Mouse (Mus musculus) liver, embryonic 13.5 days (tissue): ENCODE measurements at regions not wholly inside any gene's neighbourhood (a gene's known extent, or its start where the extent isn't known, plus 50 kb on each side); places are given as distances from the start of the nearest gene placed in this dataset.

Source experiments
- ATAC-seq: fragments of 200-750 bp; cut with Nextera tagmentation; 2 replicates; pipeline ENCODE4 v1.8.0; 2017; ENCODE audit warnings: low read depth, mild to moderate bottlenecking, moderate number of reproducible peaks, moderate library complexity
- DNase-seq: peaks from one replicate; pipeline ENCODE4 v3.0.0; 2022
- H3K27ac ChIP-seq: fragments of 300-500 bp; sonication (generic); 2 replicates; pipeline ENCODE4 v1.5.1; 2015; ENCODE audit warnings: moderate library complexity, mild to moderate bottlenecking, inconsistent platforms
- H3K27me3 ChIP-seq: fragments of 300-500 bp; sonication (generic); 2 replicates; pipeline ENCODE4 v1.6.1; 2015; ENCODE audit warnings: mild to moderate bottlenecking, inconsistent platforms
- H3K36me3 ChIP-seq: fragments of 300-500 bp; sonication (generic); 2 replicates; pipeline ENCODE4 v1.6.1; 2015; ENCODE audit warnings: mild to moderate bottlenecking, inconsistent platforms
- H3K4me1 ChIP-seq: fragments of 300-500 bp; sonication (generic); replicated peaks from 2 replicates; pipeline ENCODE4 v1.6.1; 2015; ENCODE audit warnings: inconsistent platforms
- H3K4me2 ChIP-seq: fragments of 300-500 bp; sonication (generic); 2 replicates; pipeline ENCODE4 v1.6.1; 2015; ENCODE audit warnings: inconsistent platforms, mild to moderate bottlenecking, moderate library complexity
- H3K4me3 ChIP-seq: fragments of 300-500 bp; sonication (generic); replicated peaks from 2 replicates; pipeline ENCODE4 v1.5.1; 2015; ENCODE audit warnings: mild to moderate bottlenecking, inconsistent platforms
- H3K9ac ChIP-seq: fragments of 300-500 bp; sonication (generic); 2 replicates; pipeline ENCODE4 v1.6.1; 2015; ENCODE audit warnings: mild to moderate bottlenecking, inconsistent platforms
- H3K9me3 ChIP-seq: fragments of 300-500 bp; sonication (generic); replicated peaks from 2 replicates; pipeline ENCODE4 v1.6.1; 2016; ENCODE audit warnings: inconsistent platforms
- WGBS: fragments of 180-500 bp; shearing (Covaris S2); methylation state at CpG from one replicate; pipeline ENCODE4 v1.1.7; 2015; ENCODE audit not compliant: insufficient replicate concordance; 5-methylcytosine and 5-hydroxymethylcytosine counted together

- no peaks in the 10 kb centered on the region for H3K27me3 ChIP-seq
- no peak overlapping the region for H3K4me2 ChIP-seq
- H3K4me3 ChIP-seq, result no peak overlapping the region
- H3K36me3 ChIP-seq, result no peaks in the 10 kb centered on the region
- no peaks in the 10 kb centered on the region for H3K4me1 ChIP-seq
- no peaks in the 10 kb centered on the region for H3K9me3 ChIP-seq
- WGBS, result 39% methylated on average over 3 of the region's 3 CpGs
- no peak overlapping the region for H3K27ac ChIP-seq
- ATAC-seq (no peak), DNase-seq (no peak)
- H3K9ac ChIP-seq, result no peak overlapping the region
Observed at GRCm38 (mm10) chr12:26060378-26060777, 354.7 kb downstream of the Rnf144a start.

DNA sequence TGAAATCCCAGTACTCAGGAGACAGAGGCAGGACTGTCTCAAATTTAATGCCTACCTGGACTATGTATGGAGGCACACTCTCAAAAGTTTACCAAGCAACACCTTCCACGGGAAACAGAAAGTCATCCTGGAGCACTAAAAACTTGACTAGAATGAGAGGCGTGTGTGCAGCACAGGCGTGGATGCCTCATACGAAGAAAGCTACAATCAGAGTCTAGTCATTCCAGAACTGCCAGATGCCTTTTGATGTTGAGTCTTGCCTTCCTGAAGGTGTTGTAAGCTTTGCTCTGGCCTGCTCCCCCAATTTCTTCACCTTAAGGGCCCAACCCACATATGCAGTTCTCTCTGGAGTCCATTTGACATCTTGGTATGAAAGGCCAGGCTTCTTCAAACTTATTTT, 356.0 kb downstream of the Rnf144a start:
- H3K4me2 ChIP-seq, result no peak overlapping the region
- H3K4me3 ChIP-seq, result no peak overlapping the region
- DNase-seq, result no peak
- H3K9ac ChIP-seq, result no peak overlapping the region
- H3K27me3 ChIP-seq, result no peaks in the 10 kb centered on the region
- no peaks in the 10 kb centered on the region for H3K4me1 ChIP-seq
- no peaks in the 10 kb centered on the region for H3K36me3 ChIP-seq
- H3K9me3 ChIP-seq, result no peaks in the 10 kb centered on the region
- WGBS, result 72% methylated on average over 4 of the region's 4 CpGs
- H3K27ac ChIP-seq, result no peak overlapping the region
- no peak for ATAC-seq

GRCm38 (mm10) chr12:26057491-26058054, 357.5 kb downstream of the Rnf144a start:
- Histone ChIP-seq H3K9ac (no peak overlapping the region), H3K4me1 (no peaks in the 10 kb centered on the region), H3K4me2 (no peak overlapping the region), H3K27ac (no peak overlapping the region), H3K9me3 (no peaks in the 10 kb centered on the region), H3K36me3 (no peaks in the 10 kb centered on the region), H3K27me3 (no peaks in the 10 kb centered on the region), H3K4me3 (no peak overlapping the region)
- DNase-seq (no peak), ATAC-seq (no peak)
- 77% methylated on average over 9 of the region's 9 CpGs for WGBS

DNA sequence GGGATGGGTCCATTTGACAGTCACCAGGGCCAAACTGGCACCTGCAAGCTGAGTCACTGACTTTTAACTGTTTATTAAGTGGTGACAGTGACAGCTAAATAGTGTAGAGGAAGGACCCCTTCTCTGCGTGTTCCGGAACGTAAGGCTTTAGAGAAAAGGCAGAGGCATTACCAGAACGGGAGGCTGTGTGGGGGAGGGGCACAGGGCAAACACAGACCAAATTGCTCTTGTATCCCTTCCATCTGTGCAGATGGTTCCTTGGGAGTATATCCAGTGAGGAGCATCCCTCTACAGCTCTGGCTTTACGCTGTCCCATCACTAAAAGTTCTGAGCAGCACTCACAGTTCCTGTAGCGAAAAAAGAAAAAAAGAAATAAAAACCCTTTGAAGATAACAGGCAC, 368.1 kb downstream of the Rnf144a start:
- Histone ChIP-seq H3K4me3 (no peak overlapping the region), H3K9ac (no peak overlapping the region), H3K4me2 (no peak overlapping the region), H3K27me3 (no peaks in the 10 kb centered on the region), H3K36me3 (no peaks in the 10 kb centered on the region), H3K27ac (no peak overlapping the region), H3K4me1 (no peaks in the 10 kb centered on the region), H3K9me3 (no peaks in the 10 kb centered on the region)
- 73% methylated on average over 6 of the region's 6 CpGs for WGBS
- ATAC-seq (no peak), DNase-seq (no peak)

DNA sequence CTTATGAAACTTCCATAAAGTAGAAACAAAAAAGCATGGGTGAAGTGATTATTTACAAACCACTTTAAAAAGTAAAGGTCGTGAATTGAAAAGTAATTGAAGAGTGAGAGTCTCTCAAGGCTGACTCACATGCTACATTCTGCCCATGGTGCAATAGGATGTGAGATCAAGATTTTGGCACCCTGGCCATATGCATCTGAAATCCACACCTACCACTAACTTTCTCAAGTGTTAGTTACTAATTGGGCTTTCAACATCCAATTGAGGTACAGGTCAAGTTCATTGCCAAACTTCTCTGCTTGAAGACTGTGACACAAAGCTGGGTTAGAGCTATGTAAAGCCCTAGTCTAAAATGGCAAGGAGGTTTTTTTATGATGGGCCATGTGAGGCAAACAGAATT, 369.7 kb downstream of the Rnf144a start:
- H3K9ac ChIP-seq, result no peak overlapping the region
- no peak for ATAC-seq
- H3K4me3 ChIP-seq, result no peak overlapping the region
- WGBS, result 70% methylated on average over 1 of the region's 1 CpGs
- H3K27me3 ChIP-seq, result no peaks in the 10 kb centered on the region
- no peaks in the 10 kb centered on the region for H3K4me1 ChIP-seq
- H3K9me3 ChIP-seq, result no peaks in the 10 kb centered on the region
- no peaks in the 10 kb centered on the region for H3K36me3 ChIP-seq
- no peak for DNase-seq
- H3K4me2 ChIP-seq, result no peak overlapping the region
- no peak overlapping the region for H3K27ac ChIP-seq

- ATAC-seq (no peak), DNase-seq (no peak)
- H3K4me2 ChIP-seq, result no peak overlapping the region
- H3K36me3 ChIP-seq, result no peaks in the 10 kb centered on the region
- H3K4me3 ChIP-seq, result no peak overlapping the region
- no peaks in the 10 kb centered on the region for H3K27me3 ChIP-seq
- H3K4me1 ChIP-seq, result no peaks in the 10 kb centered on the region
- H3K9me3 ChIP-seq, result no peaks in the 10 kb centered on the region
- WGBS, result 52% methylated on average over 5 of the region's 5 CpGs
- H3K27ac ChIP-seq, result no peak overlapping the region
- H3K9ac ChIP-seq, result no peak overlapping the region
Observed at GRCm38 (mm10) chr12:26012951-26013350, 402.1 kb downstream of the Rnf144a start.

DNA sequence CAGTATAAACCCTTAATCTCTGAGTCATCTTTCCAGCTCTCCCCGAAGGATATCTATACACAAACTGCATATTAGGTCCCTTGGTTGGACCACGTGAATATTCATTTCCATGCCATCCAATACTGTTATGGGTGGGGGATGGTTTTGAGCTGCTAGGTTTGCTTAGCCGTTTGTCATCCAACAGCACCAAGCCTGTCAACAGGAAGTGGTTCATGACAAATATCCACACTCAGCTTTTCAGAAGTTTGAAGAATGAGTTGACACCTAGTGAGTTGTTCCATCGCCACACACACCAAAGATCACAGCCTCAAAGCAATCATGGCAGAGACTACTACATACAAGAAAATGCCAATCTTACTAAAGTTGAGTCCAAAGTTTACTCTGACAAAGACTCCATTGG, 421.0 kb downstream of the Rnf144a start:
- H3K36me3 ChIP-seq, result no peaks in the 10 kb centered on the region
- no peaks in the 10 kb centered on the region for H3K4me1 ChIP-seq
- H3K4me3 ChIP-seq, result no peak overlapping the region
- 49% methylated on average over 4 of the region's 4 CpGs for WGBS
- H3K9me3 ChIP-seq, result no peaks in the 10 kb centered on the region
- no peak overlapping the region for H3K9ac ChIP-seq
- ATAC-seq, result no peak
- no peak overlapping the region for H3K4me2 ChIP-seq
- no peak for DNase-seq
- H3K27me3 ChIP-seq, result no peaks in the 10 kb centered on the region
- H3K27ac ChIP-seq, result no peak overlapping the region

DNA sequence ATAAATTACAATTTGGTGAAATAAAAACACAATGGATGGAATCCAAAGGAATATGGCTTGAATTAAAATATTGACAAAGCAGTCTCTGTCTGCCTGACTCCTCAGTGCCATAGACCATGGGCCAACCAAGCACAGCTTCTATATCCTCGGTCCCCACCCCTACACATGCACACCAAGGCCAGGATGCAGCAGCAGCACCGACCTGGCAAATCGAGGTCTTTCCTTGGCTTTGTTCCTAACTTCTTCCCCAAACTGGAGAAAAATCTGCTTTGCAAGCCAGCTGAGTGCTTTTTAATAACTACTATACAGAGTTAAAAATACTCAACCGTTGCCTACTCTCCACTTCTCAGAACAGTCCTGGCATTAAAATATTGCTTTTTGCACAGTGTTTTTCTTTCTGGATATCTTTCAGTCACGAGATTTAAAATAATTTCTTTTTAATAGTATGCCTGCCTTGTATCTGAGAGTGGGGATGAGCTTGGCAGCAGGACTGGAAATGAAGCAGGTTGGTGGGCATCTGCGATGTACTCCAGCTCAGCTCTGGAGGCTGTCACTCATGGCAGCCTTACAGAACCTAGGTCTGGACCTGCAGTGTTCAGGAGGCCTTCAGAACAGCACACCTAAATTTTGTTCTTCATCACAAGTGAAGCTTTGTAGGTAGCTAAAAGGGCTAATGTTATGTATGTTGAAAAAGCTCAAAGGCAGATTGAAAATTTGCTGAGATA, 423.1 kb downstream of the Rnf144a start:
- ATAC-seq (no peak), DNase-seq (no peak)
- H3K4me3 ChIP-seq, result no peak overlapping the region
- H3K4me2 ChIP-seq, result no peak overlapping the region
- H3K27me3 ChIP-seq, result no peaks in the 10 kb centered on the region
- no peaks in the 10 kb centered on the region for H3K36me3 ChIP-seq
- 54% methylated on average over 6 of the region's 6 CpGs for WGBS
- no peaks in the 10 kb centered on the region for H3K9me3 ChIP-seq
- no peak overlapping the region for H3K27ac ChIP-seq
- no peaks in the 10 kb centered on the region for H3K4me1 ChIP-seq
- no peak overlapping the region for H3K9ac ChIP-seq

DNA sequence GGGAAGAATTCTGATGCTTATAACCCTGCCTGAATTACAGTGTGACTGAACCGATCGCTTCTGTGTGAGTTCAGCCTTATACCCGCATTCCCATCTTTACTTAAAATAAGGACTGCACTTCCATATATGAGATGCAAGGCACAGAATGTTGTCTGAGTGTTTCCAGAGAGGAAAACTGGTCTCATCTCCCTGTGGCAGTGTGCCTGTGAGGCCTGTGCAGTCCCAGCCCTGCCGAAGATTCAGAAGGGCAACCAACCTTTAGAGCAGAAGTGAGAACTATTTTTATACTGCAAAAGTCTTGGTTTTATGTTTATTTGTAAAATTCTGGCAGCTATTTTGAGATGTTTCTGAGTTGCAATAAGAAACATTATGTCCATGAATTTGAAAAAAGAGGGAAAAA, 432.5 kb downstream of the Rnf144a start:
- ATAC-seq, result no peak
- Histone ChIP-seq H3K4me1 (no peaks in the 10 kb centered on the region), H3K27ac (no peak overlapping the region), H3K27me3 (no peaks in the 10 kb centered on the region), H3K36me3 (no peaks in the 10 kb centered on the region), H3K9me3 (no peaks in the 10 kb centered on the region), H3K4me2 (no peak overlapping the region), H3K9ac (no peak overlapping the region), H3K4me3 (no peak overlapping the region)
- no peak for DNase-seq
- WGBS, result 75% methylated on average over 4 of the region's 4 CpGs

DNA sequence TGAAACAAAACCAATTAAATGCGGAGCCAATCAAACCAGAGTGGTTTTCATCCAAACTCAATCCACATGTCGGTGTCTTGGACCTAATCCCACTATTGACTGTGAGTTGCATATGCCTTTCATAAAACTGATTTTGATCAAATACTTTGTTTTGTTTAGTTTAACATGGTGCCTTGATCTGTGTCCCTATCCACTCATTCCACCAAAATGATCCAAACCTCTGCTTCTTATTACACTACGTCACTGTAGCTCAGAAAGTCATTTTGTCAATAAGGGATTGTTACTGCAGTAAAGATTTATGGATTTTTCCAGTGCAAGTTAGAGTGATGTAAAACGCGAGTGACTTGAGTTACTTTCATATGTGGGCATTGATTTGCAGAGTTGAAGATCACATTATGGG, 436.7 kb downstream of the Rnf144a start:
- 67% methylated on average over 5 of the region's 5 CpGs for WGBS
- ATAC-seq, result no peak

GRCm38 (mm10) chr12:25958584-25958983, 456.5 kb downstream of the Rnf144a start:
- Histone ChIP-seq H3K4me2 (no peak overlapping the region), H3K27me3 (no peaks in the 10 kb centered on the region), H3K36me3 (no peaks in the 10 kb centered on the region), H3K27ac (no peak overlapping the region), H3K9me3 (no peaks in the 10 kb centered on the region), H3K4me1 (no peaks in the 10 kb centered on the region), H3K4me3 (no peak overlapping the region), H3K9ac (no peak overlapping the region)
- 66% methylated on average over 4 of the region's 4 CpGs for WGBS
- ATAC-seq (no peak), DNase-seq (no peak)

More for the DNA sequence above, 436.7 kb downstream of the Rnf144a start:
- H3K4me3 ChIP-seq, result no peak overlapping the region
- H3K36me3 ChIP-seq, result no peaks in the 10 kb centered on the region
- H3K4me2 ChIP-seq, result no peak overlapping the region
- H3K9me3 ChIP-seq, result no peaks in the 10 kb centered on the region
- H3K27ac ChIP-seq, result no peak overlapping the region
- no peak for DNase-seq
- no peaks in the 10 kb centered on the region for H3K27me3 ChIP-seq
- no peaks in the 10 kb centered on the region for H3K4me1 ChIP-seq
- no peak overlapping the region for H3K9ac ChIP-seq

GRCm38 (mm10) chr12:25957547-25957946, 457.5 kb downstream of the Rnf144a start:
- 71% methylated on average over 1 of the region's 1 CpGs for WGBS
- H3K9me3 ChIP-seq, result no peaks in the 10 kb centered on the region
- H3K9ac ChIP-seq, result no peak overlapping the region

More at GRCm38 (mm10) chr12:25957547-25957946, 457.5 kb downstream of the Rnf144a start:
- Histone ChIP-seq H3K4me3 (no peak overlapping the region), H3K27ac (no peak overlapping the region), H3K27me3 (no peaks in the 10 kb centered on the region), H3K4me1 (no peaks in the 10 kb centered on the region), H3K4me2 (no peak overlapping the region), H3K36me3 (no peaks in the 10 kb centered on the region)
- no peak for ATAC-seq
- DNase-seq, result no peak
